Mouse (Mus musculus) myocyte (in vitro differentiated cells): ENCODE measurements around the gene Pdzd2. TPM values are rescaled to one million over a fixed set of nuclear protein-coding genes. Genes with fewer than 3 reads are reported as not detected.

Experiments used
- H3K27me3 ChIP-seq: one replicate; pipeline ENCODE4 v1.6.1; 2011; ENCODE audit not compliant: control insufficient read depth, insufficient read depth, insufficient read length
- H3K36me3 ChIP-seq: one replicate; pipeline ENCODE4 v1.6.1; 2011; ENCODE audit not compliant: control insufficient read depth, insufficient read depth
- H3K4me2 ChIP-seq: one replicate; pipeline ENCODE4 v1.6.1; 2011; ENCODE audit warnings: low read depth, control low read depth
- H3K4me3 ChIP-seq: one replicate; pipeline ENCODE4 v1.5.1; 2011; ENCODE audit warnings: mild to moderate bottlenecking, control low read depth, moderate library complexity
- H3K79me2 ChIP-seq: one replicate; pipeline ENCODE4 v1.6.1; 2011; ENCODE audit not compliant: control insufficient read depth, insufficient read depth
- H3ac ChIP-seq: one replicate; pipeline ENCODE4 v1.6.1; 2011; ENCODE audit not compliant: control insufficient read depth, insufficient read length
- CEBPB ChIP-seq: IDR thresholded peaks from 2 replicates; pipeline ENCODE4 v1.6.1; 2011; ENCODE audit warnings: mild to moderate bottlenecking, moderate library complexity; ENCODE audit not compliant: poor library complexity, insufficient read depth, severe bottlenecking
- E2F4 ChIP-seq: IDR thresholded peaks from one replicate; pipeline ENCODE4 v1.6.1; 2011; ENCODE audit warnings: mild to moderate bottlenecking, control low read depth, moderate library complexity; ENCODE audit not compliant: insufficient read depth
- MAX ChIP-seq: IDR thresholded peaks from one replicate; pipeline ENCODE4 v1.6.1; 2011; ENCODE audit warnings: low read depth, mild to moderate bottlenecking, control low read depth
- MYOD1 ChIP-seq, 3 experiments: IDR thresholded peaks; one replicate each; pipeline ENCODE4 v1.6.1; 2011; ENCODE audit warnings: control low read depth in 2 of 3, low read depth in 2 of 3, mild to moderate bottlenecking in 2 of 3, moderate library complexity in 1 of 3; ENCODE audit not compliant: insufficient read length in 2 of 3, control insufficient read depth in 1 of 3
- MYOG ChIP-seq, 3 experiments: IDR thresholded peaks; one replicate each; pipeline ENCODE4 v1.6.1; 2011; ENCODE audit warnings: control low read depth in 2 of 3, low read depth in 2 of 3, mild to moderate bottlenecking in 2 of 3; ENCODE audit not compliant: insufficient read length in 2 of 3, control insufficient read depth in 1 of 3, insufficient read depth in 1 of 3
- POLR2A ChIP-seq: IDR thresholded peaks from one replicate; pipeline ENCODE4 v1.6.1; 2011; ENCODE audit warnings: low read depth, mild to moderate bottlenecking, control low read depth, moderate library complexity; ENCODE audit not compliant: insufficient read length
- POLR2AphosphoS2 ChIP-seq: IDR thresholded peaks from one replicate; pipeline ENCODE4 v1.6.1; 2011; ENCODE audit warnings: low read depth, control low read depth; ENCODE audit not compliant: insufficient read length
- REST ChIP-seq: IDR thresholded peaks from one replicate; pipeline ENCODE4 v1.6.1; 2011; ENCODE audit warnings: mild to moderate bottlenecking, control low read depth, moderate library complexity; ENCODE audit not compliant: insufficient read depth, insufficient read length
- SRF ChIP-seq: IDR thresholded peaks from one replicate; pipeline ENCODE4 v1.6.1; 2011; ENCODE audit warnings: low read depth; ENCODE audit not compliant: control insufficient read depth, insufficient read length
- TCF12 ChIP-seq: IDR thresholded peaks from one replicate; pipeline ENCODE4 v1.6.1; 2011; ENCODE audit warnings: mild to moderate bottlenecking, control low read depth; ENCODE audit not compliant: poor library complexity, insufficient read depth, severe bottlenecking
- TCF3 ChIP-seq: IDR thresholded peaks from one replicate; pipeline ENCODE4 v1.6.1; 2011; ENCODE audit warnings: low read depth, control low read depth; ENCODE audit not compliant: insufficient read length
- USF1 ChIP-seq: IDR thresholded peaks from one replicate; pipeline ENCODE4 v1.6.1; 2011; ENCODE audit warnings: low read depth, mild to moderate bottlenecking, control low read depth, moderate library complexity
- polyA plus RNA-seq: library from polyadenylated mRNA; unstranded; fragments of >200 nt; fragmentation: generic; extraction: Trizol; gene quantifications from one replicate; pipeline ENCODE4 v1.2.1, GENCODE M21; 2012; ENCODE audit warnings: missing spikeins

Gene Pdzd2
- polyA plus RNA-seq, 1 experiment = 0.01 TPM

DNA sequence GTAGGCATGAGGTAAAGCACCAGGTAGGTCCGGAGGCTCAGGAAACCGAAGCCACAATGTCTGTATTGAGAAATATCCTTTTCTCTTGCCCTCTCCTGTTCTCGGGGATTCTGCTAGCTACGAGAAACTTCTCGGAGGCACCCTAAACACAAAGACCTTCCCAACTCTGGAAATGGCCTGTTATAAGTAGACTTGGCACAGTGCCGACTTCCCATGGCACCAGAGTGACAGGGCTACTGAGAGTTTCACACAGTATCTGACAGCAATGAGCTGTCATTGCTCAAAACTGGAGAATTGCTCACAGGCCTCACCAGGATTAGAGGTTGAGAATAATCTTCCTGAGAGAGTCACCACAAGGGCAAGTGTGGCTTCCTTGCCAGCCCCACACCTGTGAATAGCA, 21.0 kb upstream of the Pdzd2 start:
- no peak overlapping the region for H3K4me2 ChIP-seq
- H3K4me3 ChIP-seq = no peak overlapping the region
- no peak overlapping the region for H3ac ChIP-seq
- H3K27me3 ChIP-seq = peaks cover 22% of the 10 kb centered on the region
- no peaks in the 10 kb centered on the region for H3K36me3 ChIP-seq
- H3K79me2 ChIP-seq = no peaks in the 10 kb centered on the region
- no peak for TF ChIP-seq TCF3
- no peak for TF ChIP-seq SRF
- TF ChIP-seq MYOD1 (IDR thresholded peaks at IDR 0.05; ENCODE audit: control insufficient read depth in 1 of 3, insufficient read length in 2 of 3, low read depth in 2 of 3) = no peak
- no peak for TF ChIP-seq POLR2AphosphoS2
- TF ChIP-seq MYOG (IDR thresholded peaks at IDR 0.05; ENCODE audit: control insufficient read depth in 1 of 3, insufficient read depth in 1 of 3, insufficient read length in 2 of 3, low read depth in 2 of 3) = no peak
- TF ChIP-seq POLR2A = no peak
- no peak for TF ChIP-seq TCF12

DNA sequence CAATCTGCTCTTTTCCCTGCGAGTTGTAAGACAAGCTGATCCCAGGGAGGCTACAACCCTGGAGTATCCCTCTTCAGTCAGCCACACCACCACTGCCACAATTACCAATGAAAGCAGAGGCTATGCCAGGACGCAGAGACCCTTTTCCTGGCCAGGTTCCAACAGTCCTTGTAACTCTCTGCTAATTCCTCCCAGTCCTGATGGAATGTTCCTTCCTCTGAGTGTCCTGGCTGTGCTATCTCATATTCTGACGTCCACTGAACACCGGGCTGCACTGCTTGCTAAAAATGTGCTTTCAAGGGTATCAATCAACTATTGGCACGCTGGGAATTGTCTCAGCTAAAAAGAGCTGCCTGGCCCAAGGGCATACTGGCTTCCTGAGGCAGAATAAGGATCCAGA, 18.7 kb upstream of the Pdzd2 start:
- no peaks in the 10 kb centered on the region for H3K79me2 ChIP-seq
- no peak overlapping the region for H3K4me2 ChIP-seq
- no peak overlapping the region for H3K4me3 ChIP-seq
- no peaks in the 10 kb centered on the region for H3K36me3 ChIP-seq
- peaks cover 20% of the 10 kb centered on the region for H3K27me3 ChIP-seq
- no peak overlapping the region for H3ac ChIP-seq
- TF ChIP-seq TCF3 = no peak
- TF ChIP-seq USF1 = no peak

DNA sequence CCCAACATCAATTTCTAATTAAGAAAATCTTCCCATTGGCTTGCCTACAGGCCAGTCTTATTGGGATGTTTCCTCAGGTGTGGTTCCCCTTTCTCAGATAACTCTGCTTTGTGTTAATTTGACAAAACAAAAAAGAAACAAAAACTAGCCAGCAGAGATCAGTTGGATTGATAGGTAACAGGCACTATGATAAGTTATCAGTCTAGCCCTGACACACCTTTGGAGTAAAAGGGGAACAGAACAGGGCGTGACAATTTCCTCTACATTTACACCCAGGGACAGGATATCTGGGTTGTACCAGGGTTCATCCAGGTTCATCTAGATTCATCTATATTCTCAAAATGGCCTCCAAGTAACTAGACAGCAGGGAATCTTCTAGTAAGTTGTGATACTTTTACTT, 18.0 kb upstream of the Pdzd2 start:
- Histone ChIP-seq H3K79me2 (no peaks in the 10 kb centered on the region), H3K36me3 (no peaks in the 10 kb centered on the region)

DNA sequence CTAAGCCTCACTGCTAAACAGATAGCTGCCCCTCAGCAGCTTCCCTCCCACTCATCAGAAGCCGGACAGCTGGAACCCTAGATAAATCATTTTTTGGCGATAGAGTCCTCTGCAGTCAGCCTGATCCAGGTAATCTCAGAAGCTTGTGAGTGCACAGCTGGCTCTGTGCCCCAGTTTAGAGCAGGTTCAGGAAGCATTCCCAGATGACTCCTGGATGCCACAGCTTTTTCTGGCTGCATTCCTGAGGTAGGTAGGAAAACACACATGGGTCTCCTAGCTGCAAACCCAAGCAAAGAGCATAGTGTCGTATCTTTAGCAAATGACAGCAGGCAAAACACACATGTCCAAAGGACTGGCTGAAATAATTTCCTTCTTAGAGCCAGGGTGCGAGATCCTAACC, 13.5 kb upstream of the Pdzd2 start:
- no peaks in the 10 kb centered on the region for H3K36me3 ChIP-seq
- no peak overlapping the region for H3ac ChIP-seq
- H3K27me3 ChIP-seq = peaks cover 5% of the 10 kb centered on the region
- no peaks in the 10 kb centered on the region for H3K79me2 ChIP-seq
- no peak overlapping the region for H3K4me2 ChIP-seq
- no peak overlapping the region for H3K4me3 ChIP-seq
- no peak for TF ChIP-seq MYOD1 (IDR thresholded peaks at IDR 0.05; ENCODE audit: control insufficient read depth in 1 of 3, insufficient read length in 2 of 3, low read depth in 2 of 3)
- no peak for TF ChIP-seq MYOG (IDR thresholded peaks at IDR 0.05; ENCODE audit: control insufficient read depth in 1 of 3, insufficient read depth in 1 of 3, insufficient read length in 2 of 3, low read depth in 2 of 3)
- TF ChIP-seq TCF12 = no peak
- TF ChIP-seq REST = no peak
- TF ChIP-seq CEBPB = no peak
- TF ChIP-seq MAX = no peak
- no peak for TF ChIP-seq POLR2AphosphoS2
- TF ChIP-seq USF1 = no peak
- no peak for TF ChIP-seq TCF3
- no peak for TF ChIP-seq SRF
- TF ChIP-seq E2F4 = no peak
- no peak for TF ChIP-seq POLR2A

More for the DNA sequence above, 18.0 kb upstream of the Pdzd2 start:
- no peak overlapping the region for H3ac ChIP-seq
- no peak overlapping the region for H3K4me2 ChIP-seq
- H3K4me3 ChIP-seq = no peak overlapping the region
- no peak for TF ChIP-seq SRF
- TF ChIP-seq MYOD1 (IDR thresholded peaks at IDR 0.05; ENCODE audit: control insufficient read depth in 1 of 3, insufficient read length in 2 of 3, low read depth in 2 of 3) = no peak
- TF ChIP-seq POLR2AphosphoS2 = no peak
- no peak for TF ChIP-seq MYOG (IDR thresholded peaks at IDR 0.05; ENCODE audit: control insufficient read depth in 1 of 3, insufficient read depth in 1 of 3, insufficient read length in 2 of 3, low read depth in 2 of 3)
- TF ChIP-seq USF1 = no peak
- no peak for TF ChIP-seq MAX
- TF ChIP-seq TCF12 = no peak
- no peak for TF ChIP-seq TCF3
- TF ChIP-seq POLR2A = no peak
- TF ChIP-seq CEBPB = no peak
- no peak for TF ChIP-seq REST
- no peak for TF ChIP-seq E2F4
- peaks cover 13% of the 10 kb centered on the region for H3K27me3 ChIP-seq

DNA sequence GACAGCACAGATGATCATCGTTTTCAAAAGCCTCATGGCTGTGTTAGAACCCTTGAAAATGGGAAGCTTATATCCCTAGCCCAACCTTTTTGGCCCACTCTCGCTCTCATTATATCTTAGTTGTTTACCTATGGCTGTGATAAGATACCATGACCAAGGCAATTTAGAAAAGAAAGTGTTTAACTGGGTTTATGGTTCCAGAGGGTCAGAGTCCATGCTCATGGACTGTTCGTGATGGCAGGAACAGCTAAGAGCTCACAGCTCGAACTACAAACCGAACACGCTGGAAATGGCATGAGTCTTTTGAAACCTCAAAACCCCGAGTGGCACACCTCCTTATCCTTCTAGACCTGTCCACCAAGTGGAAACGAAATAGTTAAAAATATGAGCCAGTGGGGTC, 11.2 kb upstream of the Pdzd2 start:
- H3K79me2 ChIP-seq = no peaks in the 10 kb centered on the region
- H3K27me3 ChIP-seq = peaks cover 5% of the 10 kb centered on the region
- no peak for TF ChIP-seq CEBPB
- TF ChIP-seq SRF = no peak
- no peak for TF ChIP-seq E2F4
- TF ChIP-seq TCF3 = no peak
- no peak for TF ChIP-seq REST
- TF ChIP-seq POLR2A = no peak
- no peak for TF ChIP-seq USF1
- TF ChIP-seq MYOD1 (IDR thresholded peaks at IDR 0.05; ENCODE audit: control insufficient read depth in 1 of 3, insufficient read length in 2 of 3, low read depth in 2 of 3) = no peak
- no peak for TF ChIP-seq POLR2AphosphoS2
- no peak for TF ChIP-seq MYOG (IDR thresholded peaks at IDR 0.05; ENCODE audit: control insufficient read depth in 1 of 3, insufficient read depth in 1 of 3, insufficient read length in 2 of 3, low read depth in 2 of 3)
- no peak for TF ChIP-seq MAX
- no peak for TF ChIP-seq TCF12
- no peak overlapping the region for H3K4me2 ChIP-seq
- H3K36me3 ChIP-seq = no peaks in the 10 kb centered on the region
- no peak overlapping the region for H3ac ChIP-seq
- no peak overlapping the region for H3K4me3 ChIP-seq
